Mouse (Mus musculus) midbrain, embryonic 11.5 days (tissue): ENCODE data around the gene Vti1a. TPM values are rescaled to one million over a fixed set of nuclear protein-coding genes. Genes with fewer than 3 reads are reported as not detected.

Source experiments
- ATAC-seq: fragments of 200-750 bp; cut with Nextera tagmentation; 2 replicates; pipeline ENCODE4 v1.8.0; 2017; ENCODE audit warnings: moderate TSS enrichment, moderate library complexity; ENCODE audit not compliant: low FRiP score
- DNase-seq: peaks from one replicate; pipeline ENCODE4 v3.0.0; 2015; ENCODE audit warnings: low spot score; ENCODE audit errors: missing footprints
- H3K27ac ChIP-seq: fragments of 300-500 bp; sonication (generic); 2 replicates; pipeline ENCODE4 v1.5.1; 2014; ENCODE audit warnings: low read depth, low read length
- H3K27me3 ChIP-seq: fragments of 300-500 bp; sonication (generic); 2 replicates; pipeline ENCODE4 v1.6.1; 2014; ENCODE audit warnings: mild to moderate bottlenecking, low read length, moderate library complexity, mixed read lengths; ENCODE audit not compliant: control insufficient read depth, insufficient read depth
- H3K36me3 ChIP-seq: fragments of 300-500 bp; sonication (generic); 2 replicates; pipeline ENCODE4 v1.6.1; 2014; ENCODE audit warnings: mild to moderate bottlenecking, low read length, moderate library complexity, mixed read lengths; ENCODE audit not compliant: control insufficient read depth, insufficient read depth
- H3K4me1 ChIP-seq: fragments of 300-500 bp; sonication (generic); 2 replicates; pipeline ENCODE4 v1.6.1; 2014; ENCODE audit warnings: low read length; ENCODE audit not compliant: control insufficient read depth, insufficient read depth
- H3K4me2 ChIP-seq: fragments of 300-500 bp; sonication (generic); 2 replicates; pipeline ENCODE4 v1.6.1; 2014; ENCODE audit warnings: mild to moderate bottlenecking, moderate library complexity
- H3K4me3 ChIP-seq: fragments of 300-500 bp; sonication (generic); 2 replicates; pipeline ENCODE4 v1.5.1; 2014; ENCODE audit warnings: low read depth, low read length
- H3K9ac ChIP-seq: fragments of 300-500 bp; sonication (generic); 2 replicates; pipeline ENCODE4 v1.6.1; 2014; ENCODE audit warnings: low read length
- H3K9me3 ChIP-seq: fragments of 300-500 bp; sonication (generic); 2 replicates; pipeline ENCODE4 v1.6.1; 2016; ENCODE audit warnings: low read length; ENCODE audit not compliant: control insufficient read depth
- WGBS: fragments of 180-500 bp; shearing (Covaris S2); extraction: QIAGEN DNeasy Blood & Tissue Kit; methylation state at CpG from one replicate; pipeline ENCODE4 v1.1.7; 2014; 5-methylcytosine and 5-hydroxymethylcytosine counted together
- polyA plus RNA-seq: library from polyadenylated mRNA; unstranded; fragments of >200 nt; fragmentation: Nextera tagmentation; extraction: Ambion mirVana; gene quantifications from 2 replicates; pipeline ENCODE4 v1.2.1, GENCODE M21; 2014

Vti1a gene
- polyA plus RNA-seq, 1 experiment from 2014 or later: 27.1 TPM

- no peaks in the 10 kb centered on the region for H3K36me3 ChIP-seq
- H3K4me1 ChIP-seq: peaks cover 9% of the 10 kb centered on the region
- ATAC-seq: no peak
- H3K27ac ChIP-seq: no peak overlapping the region
- H3K9ac ChIP-seq: no peak overlapping the region
- peaks cover 5% of the 10 kb centered on the region for H3K27me3 ChIP-seq
- WGBS: 71% methylated on average over 2 of the region's 2 CpGs
- DNase-seq: no peak
- no peak overlapping the region for H3K4me3 ChIP-seq
- no peak overlapping the region for H3K4me2 ChIP-seq
- no peaks in the 10 kb centered on the region for H3K9me3 ChIP-seq
These were observed 325.8 kb downstream of the Vti1a start for GRCm38 (mm10) chr19:55641891-55642290.

GRCm38 (mm10) chr19:55642361-55642760, 326.3 kb downstream of the Vti1a start:
- ATAC-seq: no peak
- H3K27me3 ChIP-seq: peaks cover 5% of the 10 kb centered on the region
- no peaks in the 10 kb centered on the region for H3K9me3 ChIP-seq
- DNase-seq: peak; percentile 86
- H3K4me1 ChIP-seq: peaks cover 9% of the 10 kb centered on the region
- H3K36me3 ChIP-seq: no peaks in the 10 kb centered on the region
- no peak overlapping the region for H3K4me3 ChIP-seq
- H3K9ac ChIP-seq: no peak overlapping the region
- 37% methylated on average over 11 of the region's 11 CpGs for WGBS
- H3K27ac ChIP-seq: no peak overlapping the region
- no peak overlapping the region for H3K4me2 ChIP-seq

GRCm38 (mm10) chr19:55643288-55643901, 327.3 kb downstream of the Vti1a start:
- Histone ChIP-seq H3K36me3 (no peaks in the 10 kb centered on the region), H3K4me1 (peaks cover 9% of the 10 kb centered on the region), H3K27me3 (peaks cover 5% of the 10 kb centered on the region), H3K4me3 (peak overlapping the region; percentile 14; the same call in 1 of the 2 replicates), H3K27ac (no peak overlapping the region), H3K4me2 (peak overlapping the region; percentile 36), H3K9me3 (no peaks in the 10 kb centered on the region), H3K9ac (no peak overlapping the region)
- 17% methylated on average over 14 of the region's 14 CpGs for WGBS
- 0 out of 2 replicates have a peak, but pooled peaks have one; percentile 22 for ATAC-seq
- DNase-seq: peak; percentile 91

GRCm38 (mm10) chr19:55643931-55644330, 327.8 kb downstream of the Vti1a start:
- DNase-seq (no peak), ATAC-seq (no peak)
- H3K4me1 ChIP-seq: peaks cover 9% of the 10 kb centered on the region
- no peak overlapping the region for H3K4me2 ChIP-seq
- H3K9me3 ChIP-seq: no peaks in the 10 kb centered on the region
- peaks cover 5% of the 10 kb centered on the region for H3K27me3 ChIP-seq
- H3K27ac ChIP-seq: no peak overlapping the region
- 77% methylated on average over 13 of the region's 13 CpGs for WGBS
- no peaks in the 10 kb centered on the region for H3K36me3 ChIP-seq
- H3K9ac ChIP-seq: no peak overlapping the region
- H3K4me3 ChIP-seq: no peak overlapping the region

- DNase-seq: no peak
- 92% methylated on average over 10 of the region's 10 CpGs for WGBS
These were observed 333.3 kb downstream of the Vti1a start for GRCm38 (mm10) chr19:55649363-55649762.

GRCm38 (mm10) chr19:55651017-55651416, 334.9 kb downstream of the Vti1a start:
- H3K27ac ChIP-seq: no peak overlapping the region
- H3K9ac ChIP-seq: no peak overlapping the region
- H3K4me3 ChIP-seq: no peak overlapping the region
- ATAC-seq (no peak), DNase-seq (no peak)
- no peaks in the 10 kb centered on the region for H3K27me3 ChIP-seq
- H3K36me3 ChIP-seq: no peaks in the 10 kb centered on the region
- 86% methylated on average over 9 of the region's 9 CpGs for WGBS
- H3K4me1 ChIP-seq: no peaks in the 10 kb centered on the region
- H3K9me3 ChIP-seq: no peaks in the 10 kb centered on the region
- H3K4me2 ChIP-seq: no peak overlapping the region

More at GRCm38 (mm10) chr19:55649363-55649762, 333.3 kb downstream of the Vti1a start:
- Histone ChIP-seq H3K4me1 (no peaks in the 10 kb centered on the region), H3K4me3 (no peak overlapping the region), H3K9me3 (no peaks in the 10 kb centered on the region), H3K9ac (no peak overlapping the region), H3K27me3 (peaks cover 5% of the 10 kb centered on the region), H3K36me3 (no peaks in the 10 kb centered on the region), H3K27ac (no peak overlapping the region), H3K4me2 (no peak overlapping the region)
- ATAC-seq: no peak

- no peak overlapping the region for H3K9ac ChIP-seq
- no peaks in the 10 kb centered on the region for H3K9me3 ChIP-seq
- ATAC-seq (no peak), DNase-seq (no peak)
- no peak overlapping the region for H3K4me2 ChIP-seq
- H3K27me3 ChIP-seq: no peaks in the 10 kb centered on the region
- H3K4me1 ChIP-seq: no peaks in the 10 kb centered on the region
- H3K27ac ChIP-seq: no peak overlapping the region
- 88% methylated on average over 7 of the region's 7 CpGs for WGBS
- H3K36me3 ChIP-seq: no peaks in the 10 kb centered on the region
- H3K4me3 ChIP-seq: no peak overlapping the region
These were observed 336.7 kb downstream of the Vti1a start for GRCm38 (mm10) chr19:55652693-55653265.

GRCm38 (mm10) chr19:55660165-55660564, 344.1 kb downstream of the Vti1a start:
- H3K9me3 ChIP-seq: no peaks in the 10 kb centered on the region
- H3K9ac ChIP-seq: no peak overlapping the region
- no peaks in the 10 kb centered on the region for H3K36me3 ChIP-seq
- 92% methylated on average over 11 of the region's 11 CpGs for WGBS
- no peaks in the 10 kb centered on the region for H3K4me1 ChIP-seq
- no peak overlapping the region for H3K4me3 ChIP-seq
- H3K27me3 ChIP-seq: no peaks in the 10 kb centered on the region
- DNase-seq (no peak), ATAC-seq (no peak)
- H3K4me2 ChIP-seq: no peak overlapping the region
- H3K27ac ChIP-seq: no peak overlapping the region

GRCm38 (mm10) chr19:55662521-55663223, 346.6 kb downstream of the Vti1a start:
- H3K9me3 ChIP-seq: no peaks in the 10 kb centered on the region
- H3K27me3 ChIP-seq: no peaks in the 10 kb centered on the region
- no peak overlapping the region for H3K4me2 ChIP-seq
- H3K27ac ChIP-seq: no peak overlapping the region
- H3K36me3 ChIP-seq: no peaks in the 10 kb centered on the region
- 52% methylated on average over 5 of the region's 5 CpGs for WGBS
- no peak overlapping the region for H3K9ac ChIP-seq
- DNase-seq (no peak), ATAC-seq (no peak)
- H3K4me1 ChIP-seq: no peaks in the 10 kb centered on the region
- H3K4me3 ChIP-seq: no peak overlapping the region
